Mouse (Mus musculus): ENCODE results near the gene Myh10.

- no peak for TF ChIP-seq POLR2A (IDR thresholded peaks at IDR 0.05; ENCODE audit: insufficient read length, low read depth)
- no peak for TF ChIP-seq POLR2AphosphoS2 (IDR thresholded peaks at IDR 0.05; ENCODE audit: insufficient read length, low read depth)
- TF ChIP-seq MAX (IDR thresholded peaks at IDR 0.05; ENCODE audit: low read depth): no peak
- TF ChIP-seq USF1 (IDR thresholded peaks at IDR 0.05; ENCODE audit: low read depth): no peak
- no peak for TF ChIP-seq E2F4 (IDR thresholded peaks at IDR 0.05; ENCODE audit: insufficient read depth)
- no peak for TF ChIP-seq REST (IDR thresholded peaks at IDR 0.05; ENCODE audit: insufficient read depth, insufficient read length)
- no peak for TF ChIP-seq MYOD1 (IDR thresholded peaks at IDR 0.05; ENCODE audit: control insufficient read depth in 1 of 3, insufficient read length in 2 of 3, low read depth in 2 of 3)
Observed at GRCm38 (mm10) chr11:68690465-68690864, 894 bp upstream of the Myh10 start.

Measured in myocyte (in vitro differentiated cells).